Mouse (Mus musculus) cortical plate, adult 2 months (tissue): ENCODE results near the gene Plekha7. TPM values are rescaled to one million over a fixed set of nuclear protein-coding genes. Genes with fewer than 3 reads are reported as not detected.
A peak's percentile ranks its signal among the peaks of the same experiment; 100 is the strongest.

ENCODE experiments used
- H3K27ac ChIP-seq: fragments of 200-500 bp; 2 replicates; pipeline ENCODE4 v1.5.1; 2012; ENCODE audit warnings: low read length, control low read depth, inconsistent platforms; ENCODE audit not compliant: insufficient read depth
- H3K4me1 ChIP-seq: fragments of 200-500 bp; 2 replicates; pipeline ENCODE4 v1.6.1; 2011; ENCODE audit warnings: low read length; ENCODE audit not compliant: control insufficient read depth, insufficient read depth
- H3K4me3 ChIP-seq: fragments of 200-500 bp; 2 replicates; pipeline ENCODE4 v1.5.1; 2011; ENCODE audit warnings: mild to moderate bottlenecking, low read length, control low read depth; ENCODE audit not compliant: insufficient read depth
- CTCF ChIP-seq: fragments of 200-500 bp; IDR thresholded peaks from 2 replicates; pipeline ENCODE4 v1.5.1; 2011; ENCODE audit warnings: mild to moderate bottlenecking, control low read depth, low read length; ENCODE audit not compliant: insufficient read depth; ENCODE audit errors: extremely low read depth
- POLR2A ChIP-seq: fragments of 200-500 bp; IDR thresholded peaks from 2 replicates; pipeline ENCODE4 v1.6.1; 2011; ENCODE audit warnings: mild to moderate bottlenecking, low read length, control low read depth; ENCODE audit not compliant: insufficient read depth; ENCODE audit errors: extremely low read depth
- polyA plus RNA-seq: library from polyadenylated mRNA; depleted of rRNA; stranded (reverse); fragments of >200 nt; gene quantifications from 2 replicates; pipeline ENCODE4 v1.2.3, GENCODE M21; 2012; rRNA removed

Gene Plekha7
- polyA plus RNA-seq = 25.5 and 31.7 TPM in 2 replicates

DNA sequence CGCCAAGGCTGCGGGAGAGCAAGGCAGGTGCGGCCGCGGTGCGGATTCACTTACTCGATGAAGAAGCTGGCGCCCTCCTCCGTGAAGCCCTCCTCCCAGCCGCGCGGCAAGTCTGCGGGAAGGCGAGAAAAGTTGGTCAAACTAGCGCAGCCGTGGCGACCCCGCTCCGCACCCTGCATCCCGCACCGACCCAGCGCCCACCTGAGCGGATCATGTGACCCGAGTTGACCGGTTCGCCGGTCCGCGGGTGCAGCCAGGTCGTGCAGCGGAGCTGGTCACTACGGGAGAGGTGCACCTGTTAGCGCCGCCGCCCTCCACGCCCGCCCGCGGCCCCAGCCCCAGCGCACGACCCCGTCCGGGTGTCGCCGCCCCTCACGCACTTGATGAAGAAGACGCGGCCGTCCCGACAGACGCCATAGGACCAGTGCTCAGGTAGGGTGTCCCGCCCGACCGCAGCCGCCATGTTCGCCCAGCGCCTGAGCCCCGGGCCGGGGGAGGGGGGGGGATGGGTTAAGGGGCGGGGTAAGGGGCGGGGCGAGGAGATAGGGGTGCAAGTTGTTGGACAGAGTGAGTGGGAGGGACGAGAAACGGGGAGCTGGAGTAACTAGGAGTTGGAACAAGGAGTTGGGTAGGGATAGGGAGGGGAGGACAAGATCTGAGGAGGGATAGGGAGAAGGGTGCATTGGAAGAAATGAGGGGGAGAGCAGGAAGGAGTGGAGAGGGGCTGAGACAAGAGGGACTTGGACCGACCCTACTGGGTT lies at the start of gene Plekha7:
Gene Plekha7, minus strand, starts transcription at position 506 of the 761 bp plus-strand sequence.
- H3K4me1 ChIP-seq = no peaks in the 10 kb centered on the region
- H3K27ac ChIP-seq = no peak within 1 kb of the TSS
- no peak for TF ChIP-seq CTCF
- TF ChIP-seq POLR2A = no peak
- peak within 1 kb of the TSS; percentile 12 for H3K4me3 ChIP-seq

DNA sequence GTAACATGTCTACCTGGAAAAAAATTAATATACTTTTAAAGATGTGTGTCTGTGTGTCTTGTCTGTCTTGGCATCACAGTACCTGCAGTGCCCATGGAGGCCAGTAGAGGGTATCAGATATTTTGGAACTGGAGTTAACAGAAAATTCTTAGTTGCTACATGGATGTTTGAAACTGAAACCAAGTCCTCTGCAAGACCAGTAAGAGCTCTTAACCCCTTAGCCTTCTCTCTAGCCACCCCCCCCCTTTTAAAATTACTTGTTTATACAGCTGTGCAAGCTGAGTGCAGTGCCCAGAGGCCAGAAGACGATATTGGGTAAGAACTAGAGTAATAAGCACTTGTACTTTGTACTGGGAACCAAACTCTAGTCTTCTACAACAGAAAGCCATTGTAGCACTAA lies 28.1 kb upstream of the Plekha7 start:
- H3K4me1 ChIP-seq = peaks cover 4% of the 10 kb centered on the region

DNA sequence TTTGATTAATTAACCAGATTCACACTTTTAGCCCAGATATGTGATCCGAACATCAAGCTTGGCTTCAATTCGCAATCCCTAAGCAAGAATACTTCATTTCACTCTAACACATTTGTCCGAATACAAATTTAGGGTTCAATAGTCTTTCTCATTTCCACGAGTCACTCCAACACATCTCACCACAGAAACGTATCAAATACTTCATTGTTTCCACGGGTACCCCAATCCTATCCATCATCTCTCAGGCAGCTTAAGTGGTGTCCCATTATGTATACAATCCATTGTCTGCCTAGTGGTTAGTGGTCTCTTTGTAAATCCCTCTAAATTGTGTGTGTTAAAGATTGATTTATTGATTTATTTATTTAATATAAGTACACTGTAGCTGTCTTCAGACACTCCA lies 27.0 kb upstream of the Plekha7 start:
- no peak overlapping the region for H3K27ac ChIP-seq
- H3K4me1 ChIP-seq = peaks cover 4% of the 10 kb centered on the region
- no peak for TF ChIP-seq POLR2A
- peak overlapping the region; percentile 71; the same call in 1 of the 2 replicates for H3K4me3 ChIP-seq

More for the DNA sequence above, 28.1 kb upstream of the Plekha7 start:
- Histone ChIP-seq H3K4me3 (no peak overlapping the region), H3K27ac (no peak overlapping the region)
- TF ChIP-seq POLR2A = no peak
- TF ChIP-seq CTCF = peak; percentile 40; the same call in 1 of the 2 replicates

DNA sequence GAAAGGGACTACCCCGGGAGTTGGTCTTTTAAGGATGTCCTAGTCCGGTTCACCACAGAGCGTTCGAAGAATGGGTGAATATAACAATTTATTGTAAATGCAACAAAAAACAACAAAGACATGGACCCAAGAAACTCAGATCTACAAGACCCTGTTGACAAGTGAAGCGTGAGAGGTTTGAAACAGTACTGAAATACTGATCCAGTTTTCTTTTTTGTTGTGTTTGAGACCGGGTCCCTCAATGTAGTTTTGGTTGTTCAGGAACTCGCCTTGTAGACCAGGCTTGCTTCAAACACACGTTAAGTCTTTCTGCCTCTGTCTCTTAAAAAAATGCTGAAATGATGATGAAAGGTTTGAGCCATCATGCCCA lies 26.5 kb upstream of the Plekha7 start:
- H3K4me3 ChIP-seq = peak overlapping the region; percentile 71
- no peak for TF ChIP-seq POLR2A
- no peak for TF ChIP-seq CTCF
- peaks cover 4% of the 10 kb centered on the region for H3K4me1 ChIP-seq
- H3K27ac ChIP-seq = no peak overlapping the region

DNA sequence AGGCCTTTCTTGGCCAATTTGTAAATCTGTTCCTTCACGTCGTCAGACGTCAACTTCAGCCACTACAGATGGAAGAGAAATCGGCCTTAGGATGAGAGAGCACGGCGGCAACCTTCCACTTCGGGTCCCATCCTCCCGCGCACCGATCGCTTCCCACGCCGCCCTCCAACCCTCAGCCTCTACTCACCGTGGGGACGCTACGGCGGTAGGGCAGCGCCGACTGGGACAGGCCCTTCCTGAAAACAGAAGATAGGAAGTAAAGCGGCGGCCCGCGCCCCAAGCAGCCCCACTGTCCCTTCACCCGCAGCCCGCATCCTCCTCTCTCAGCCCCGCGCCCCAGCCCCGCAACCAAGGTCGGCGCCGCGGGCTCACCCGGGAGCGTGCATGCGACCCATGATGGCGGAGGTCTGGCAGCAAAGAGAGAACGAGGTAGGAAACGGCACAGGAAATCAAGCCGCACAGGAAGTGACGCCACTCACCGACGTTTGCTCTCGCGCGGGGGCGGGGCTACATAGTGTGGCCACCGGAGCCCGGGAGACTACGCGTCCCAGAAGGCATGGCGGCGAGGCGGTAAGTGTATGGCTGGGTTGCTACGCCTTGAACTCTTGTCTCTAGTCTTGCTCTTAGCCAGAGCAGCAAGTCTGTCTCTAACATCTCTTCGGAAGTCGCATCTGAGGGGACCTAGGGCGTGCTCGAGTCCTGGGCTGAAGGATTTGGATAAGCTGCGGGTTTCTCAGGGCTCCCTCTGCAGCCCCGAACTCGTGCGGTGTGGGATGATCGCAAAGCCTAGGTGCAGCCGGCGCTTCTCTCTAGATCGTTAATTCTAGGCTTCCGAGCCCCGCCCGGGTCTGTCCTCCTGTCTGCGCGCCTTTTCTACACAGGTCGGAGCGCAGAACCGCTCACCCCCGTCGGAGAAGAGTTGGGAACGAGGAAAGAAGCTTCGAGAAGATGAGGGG lies 25.8 kb upstream of the Plekha7 start, which contains the start of gene Rps13:
Gene Rps13, minus strand, starts transcription at position 483 of the 956 bp plus-strand sequence.
- Histone ChIP-seq H3K4me3 (peak within 1 kb of the TSS; percentile 71), H3K27ac (peak within 1 kb of the TSS; percentile 56), H3K4me1 (peaks cover 4% of the 10 kb centered on the region)
- TF ChIP-seq CTCF (no peak), POLR2A (peak; percentile 98)

DNA sequence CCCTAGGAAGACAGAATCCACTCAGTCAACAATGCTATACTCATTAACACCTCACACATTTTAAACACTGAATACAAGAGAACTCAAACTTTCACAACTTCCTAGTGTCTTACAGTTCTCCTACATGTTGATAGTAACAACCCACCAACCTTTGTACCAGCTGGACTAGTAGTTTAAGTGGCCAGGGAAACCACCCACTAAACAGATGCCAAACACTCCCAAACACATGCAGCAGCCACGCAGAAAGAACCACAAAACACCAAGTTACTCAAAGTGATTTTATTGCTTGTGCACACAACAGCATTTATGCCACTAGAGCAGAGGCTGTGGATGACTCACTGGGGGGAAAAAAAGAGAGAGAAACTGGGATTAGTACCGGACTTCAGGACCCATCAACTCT lies 23.1 kb upstream of the Plekha7 start:
- Histone ChIP-seq H3K4me1 (peaks cover 4% of the 10 kb centered on the region), H3K27ac (no peak overlapping the region), H3K4me3 (no peak overlapping the region)
- TF ChIP-seq POLR2A (no peak), CTCF (no peak)

DNA sequence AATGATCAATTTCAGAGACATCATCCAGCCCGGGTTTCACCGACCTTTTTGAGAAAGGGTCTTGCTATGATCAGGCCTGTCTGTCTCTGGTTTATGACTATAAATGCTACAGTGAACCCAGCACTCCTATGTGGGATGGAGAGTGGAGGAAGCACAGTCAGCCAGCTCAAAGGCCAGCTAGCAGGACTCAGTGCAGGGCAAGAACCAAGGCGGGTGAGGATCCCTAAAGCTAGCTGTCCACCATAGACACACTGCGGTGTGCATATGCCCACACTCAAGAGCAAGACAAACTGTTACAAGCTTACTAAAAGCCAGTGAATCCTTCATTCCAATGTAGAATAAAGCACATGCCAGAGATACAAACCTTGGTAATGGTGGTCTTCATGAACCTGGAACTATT lies 21.7 kb upstream of the Plekha7 start:
- Histone ChIP-seq H3K4me3 (no peak overlapping the region), H3K27ac (no peak overlapping the region), H3K4me1 (peaks cover 4% of the 10 kb centered on the region)
- TF ChIP-seq CTCF (no peak), POLR2A (no peak)

DNA sequence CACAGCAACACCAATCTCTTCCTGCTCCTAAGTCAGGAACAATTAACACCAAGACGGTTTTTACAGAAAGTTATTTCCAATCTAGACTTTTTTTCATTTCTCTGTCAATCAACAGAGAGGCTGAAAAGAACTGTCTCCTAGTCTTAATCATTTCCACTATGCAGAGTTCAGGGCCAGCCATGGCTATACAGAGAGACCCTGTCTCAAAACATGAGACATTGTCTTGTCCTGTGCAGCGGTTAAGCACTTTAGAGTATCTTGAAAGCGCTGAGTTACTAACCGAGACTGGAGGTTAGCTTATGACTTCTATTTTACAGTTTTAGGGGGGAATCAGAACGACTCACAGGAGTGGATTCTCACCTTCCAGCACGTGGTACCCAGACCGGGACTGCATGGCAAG lies 20.6 kb upstream of the Plekha7 start:
- TF ChIP-seq POLR2A (no peak), CTCF (no peak)
- peaks cover 3% of the 10 kb centered on the region for H3K4me1 ChIP-seq
- H3K4me3 ChIP-seq = no peak overlapping the region
- no peak overlapping the region for H3K27ac ChIP-seq

DNA sequence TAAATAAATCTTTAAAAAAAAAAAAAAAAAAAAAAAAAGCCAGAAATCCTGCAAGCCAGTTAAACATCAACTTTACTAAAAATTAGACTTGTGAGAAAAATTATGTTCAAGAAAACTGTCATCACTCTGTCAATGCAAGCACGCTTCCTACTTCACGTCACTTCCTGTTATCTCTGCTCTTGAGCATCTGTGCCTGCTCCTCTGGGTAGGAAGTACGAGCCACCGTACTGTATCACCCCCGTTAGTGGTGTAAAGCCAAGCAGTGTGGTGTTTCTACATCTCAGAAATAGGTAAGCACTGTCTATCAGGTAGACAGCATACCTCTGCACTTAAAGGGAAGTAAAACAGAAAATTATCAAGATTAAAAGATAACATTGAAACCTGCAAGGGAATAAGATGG lies 19.7 kb upstream of the Plekha7 start:
- TF ChIP-seq POLR2A = no peak
- no peak for TF ChIP-seq CTCF
- H3K4me3 ChIP-seq = no peak overlapping the region
- H3K27ac ChIP-seq = no peak overlapping the region

More for the DNA sequence above, 19.7 kb upstream of the Plekha7 start:
- H3K4me1 ChIP-seq = peaks cover 3% of the 10 kb centered on the region
